Mouse (Mus musculus) forebrain, embryonic 11.5 days (tissue): Measurements from ENCODE around the gene Irak2. TPM values are rescaled to one million over a fixed set of nuclear protein-coding genes. Genes with fewer than 3 reads are reported as not detected.

Experiments used
- ATAC-seq: fragments of 200-750 bp; cut with Nextera tagmentation; replicated peaks from 2 replicates; pipeline ENCODE4 v1.8.0; 2017; ENCODE audit warnings: moderate TSS enrichment; ENCODE audit not compliant: low FRiP score
- DNase-seq: peaks from one replicate; pipeline ENCODE4 v3.0.0-alpha.2; 2017; ENCODE audit warnings: low spot score
- H3K27ac ChIP-seq: fragments of 300-500 bp; sonication (generic); 2 replicates; pipeline ENCODE4 v1.5.1; 2014; ENCODE audit warnings: low read depth, low read length
- H3K27me3 ChIP-seq: fragments of 300-500 bp; sonication (generic); 2 replicates; pipeline ENCODE4 v1.6.1; 2014; ENCODE audit warnings: mild to moderate bottlenecking, low read length, mixed read lengths; ENCODE audit not compliant: control insufficient read depth, insufficient read depth
- H3K36me3 ChIP-seq: fragments of 300-500 bp; sonication (generic); 2 replicates; pipeline ENCODE4 v1.6.1; 2014; ENCODE audit warnings: mild to moderate bottlenecking, low read length, moderate library complexity, mixed read lengths; ENCODE audit not compliant: control insufficient read depth, insufficient read depth
- H3K4me1 ChIP-seq: fragments of 300-500 bp; sonication (generic); replicated peaks from 2 replicates; pipeline ENCODE4 v1.6.1; 2014; ENCODE audit warnings: low read length, mixed read lengths; ENCODE audit not compliant: control insufficient read depth, insufficient read depth
- H3K4me2 ChIP-seq: fragments of 300-500 bp; sonication (generic); 2 replicates; pipeline ENCODE4 v1.6.1; 2014; ENCODE audit warnings: low read depth, mild to moderate bottlenecking, low read length, moderate library complexity, mixed read lengths; ENCODE audit not compliant: severe bottlenecking
- H3K4me3 ChIP-seq: fragments of 300-500 bp; sonication (generic); 2 replicates; pipeline ENCODE4 v1.5.1; 2014; ENCODE audit warnings: low read depth, low read length
- H3K9ac ChIP-seq: fragments of 300-500 bp; sonication (generic); 2 replicates; pipeline ENCODE4 v1.6.1; 2014; ENCODE audit warnings: low read length
- H3K9me3 ChIP-seq: fragments of 300-500 bp; sonication (generic); 2 replicates; pipeline ENCODE4 v1.6.1; 2016; ENCODE audit warnings: low read length, mixed read lengths; ENCODE audit not compliant: control insufficient read depth
- WGBS: fragments of 180-500 bp; shearing (Covaris S2); extraction: QIAGEN DNeasy Blood & Tissue Kit; methylation state at CpG from one replicate; pipeline ENCODE4 v1.1.7; 2014; 5-methylcytosine and 5-hydroxymethylcytosine counted together
- polyA plus RNA-seq: library from polyadenylated mRNA; unstranded; fragments of >200 nt; fragmentation: Nextera tagmentation; extraction: Ambion mirVana; gene quantifications from 2 replicates; pipeline ENCODE4 v1.2.1, GENCODE M21; 2014

Irak2 gene
- polyA plus RNA-seq, 1 experiment from 2014 or later, result 1.6 TPM

- no peak for DNase-seq
- 6% methylated on average over 10 of the region's 10 CpGs for WGBS
- H3K4me1 ChIP-seq, result peaks cover 13% of the 10 kb centered on the region; the same call in 1 of the 2 replicates
- peak overlapping the region; percentile 86 for H3K4me2 ChIP-seq
- H3K36me3 ChIP-seq, result no peaks in the 10 kb centered on the region
- H3K9ac ChIP-seq, result peak overlapping the region; percentile 93
- no peaks in the 10 kb centered on the region for H3K9me3 ChIP-seq
- ATAC-seq, result peak; percentile 28; the same call in 1 of the 2 replicates
- H3K4me3 ChIP-seq, result peak overlapping the region; percentile 94
- no peaks in the 10 kb centered on the region for H3K27me3 ChIP-seq
- H3K27ac ChIP-seq, result peak overlapping the region; percentile 50; the same call in 1 of the 2 replicates
These were observed 33.1 kb upstream of the Irak2 start for GRCm38 (mm10) chr6:113605224-113605545.

DNA sequence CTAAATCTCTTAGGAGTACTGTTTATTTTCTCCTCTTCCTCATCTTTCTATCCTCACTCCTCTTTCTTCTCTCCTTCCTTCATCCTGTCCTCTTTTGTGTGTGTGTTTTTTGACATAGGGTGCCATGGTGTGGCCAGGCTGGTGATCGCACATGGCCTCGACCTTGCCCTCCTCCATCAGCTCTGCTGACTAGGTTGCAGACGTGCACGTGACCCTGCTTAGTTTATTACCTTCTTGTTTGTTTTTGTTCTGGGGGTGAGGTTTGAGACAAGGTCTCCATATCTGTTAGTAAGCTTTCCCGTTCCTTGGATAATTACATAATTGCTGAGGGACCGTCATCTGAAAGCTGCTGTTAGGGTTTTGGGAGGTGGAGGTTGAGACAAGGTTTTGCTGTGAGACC, 29.4 kb upstream of the Irak2 start:
- no peak overlapping the region for H3K4me3 ChIP-seq
- no peaks in the 10 kb centered on the region; the same call in 1 of the 2 replicates for H3K9me3 ChIP-seq
- H3K9ac ChIP-seq, result no peak overlapping the region
- no peak for ATAC-seq
- H3K36me3 ChIP-seq, result peaks cover 3% of the 10 kb centered on the region; the same call in 1 of the 2 replicates
- no peak overlapping the region for H3K27ac ChIP-seq
- peaks cover 8% of the 10 kb centered on the region; the same call in 1 of the 2 replicates for H3K4me1 ChIP-seq
- WGBS, result 85% methylated on average over 6 of the region's 6 CpGs
- DNase-seq, result no peak
- H3K4me2 ChIP-seq, result no peak overlapping the region
- H3K27me3 ChIP-seq, result no peaks in the 10 kb centered on the region

DNA sequence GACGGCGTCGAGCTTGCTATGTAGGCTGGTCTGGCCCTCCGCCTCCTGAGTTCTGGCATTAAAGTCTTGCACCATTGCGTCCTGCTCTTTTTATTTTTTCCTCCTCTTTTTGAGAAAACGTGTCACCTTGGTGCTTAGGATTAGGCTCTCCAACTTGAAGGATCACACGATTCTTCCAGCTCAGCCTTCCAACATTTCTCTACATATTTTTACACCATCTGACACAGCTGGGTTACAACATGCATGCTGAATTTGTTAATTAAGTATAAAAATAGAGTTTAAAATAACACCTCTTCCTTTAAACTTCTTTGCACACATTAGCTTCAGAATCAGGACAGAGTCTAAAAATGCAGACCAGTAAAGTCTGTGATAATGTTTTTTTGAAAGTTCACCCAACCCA, 29.0 kb upstream of the Irak2 start:
- ATAC-seq (no peak), DNase-seq (no peak)
- Histone ChIP-seq H3K4me1 (peaks cover 8% of the 10 kb centered on the region; the same call in 1 of the 2 replicates), H3K9me3 (no peaks in the 10 kb centered on the region; the same call in 1 of the 2 replicates), H3K9ac (no peak overlapping the region), H3K27ac (no peak overlapping the region), H3K36me3 (peaks cover 3% of the 10 kb centered on the region; the same call in 1 of the 2 replicates), H3K4me3 (no peak overlapping the region), H3K4me2 (no peak overlapping the region), H3K27me3 (no peaks in the 10 kb centered on the region)
- WGBS, result 96% methylated on average over 7 of the region's 7 CpGs

- H3K4me2 ChIP-seq, result no peak overlapping the region
- H3K4me3 ChIP-seq, result no peak overlapping the region
- H3K9ac ChIP-seq, result no peak overlapping the region
- ATAC-seq (no peak), DNase-seq (no peak)
- 90% methylated on average over 8 of the region's 8 CpGs for WGBS
- no peaks in the 10 kb centered on the region; the same call in 1 of the 2 replicates for H3K9me3 ChIP-seq
- H3K27ac ChIP-seq, result no peak overlapping the region
- H3K36me3 ChIP-seq, result peaks cover 7% of the 10 kb centered on the region; the same call in 1 of the 2 replicates
- no peaks in the 10 kb centered on the region for H3K27me3 ChIP-seq
- H3K4me1 ChIP-seq, result no peaks in the 10 kb centered on the region
These were observed 25.9 kb upstream of the Irak2 start for GRCm38 (mm10) chr6:113612258-113612969.

DNA sequence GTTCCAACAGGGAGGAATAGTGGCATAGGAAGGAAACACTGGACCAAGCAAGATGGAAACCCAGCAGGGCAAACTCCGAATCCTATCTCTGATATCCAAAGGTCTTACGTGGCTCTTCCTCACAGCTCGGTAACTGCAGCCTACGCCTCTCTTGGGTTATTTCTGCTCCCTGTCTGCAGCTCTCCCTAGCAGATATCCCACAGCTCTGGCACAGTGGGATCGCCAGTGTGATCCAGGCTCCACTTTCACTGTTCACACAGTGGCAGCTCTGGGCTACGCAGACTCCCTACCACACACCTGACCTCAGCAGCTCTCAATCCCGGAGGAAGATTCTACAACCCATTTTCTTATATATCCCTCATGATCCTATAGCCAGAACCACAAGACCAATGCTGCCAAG, 24.1 kb upstream of the Irak2 start:
- WGBS, result 98% methylated on average over 7 of the region's 7 CpGs
- Histone ChIP-seq H3K9ac (no peak overlapping the region), H3K9me3 (no peaks in the 10 kb centered on the region; the same call in 1 of the 2 replicates), H3K4me3 (no peak overlapping the region), H3K27ac (no peak overlapping the region), H3K4me1 (no peaks in the 10 kb centered on the region), H3K4me2 (no peak overlapping the region), H3K36me3 (peaks cover 7% of the 10 kb centered on the region; the same call in 1 of the 2 replicates), H3K27me3 (no peaks in the 10 kb centered on the region)
- DNase-seq (no peak), ATAC-seq (no peak)

DNA sequence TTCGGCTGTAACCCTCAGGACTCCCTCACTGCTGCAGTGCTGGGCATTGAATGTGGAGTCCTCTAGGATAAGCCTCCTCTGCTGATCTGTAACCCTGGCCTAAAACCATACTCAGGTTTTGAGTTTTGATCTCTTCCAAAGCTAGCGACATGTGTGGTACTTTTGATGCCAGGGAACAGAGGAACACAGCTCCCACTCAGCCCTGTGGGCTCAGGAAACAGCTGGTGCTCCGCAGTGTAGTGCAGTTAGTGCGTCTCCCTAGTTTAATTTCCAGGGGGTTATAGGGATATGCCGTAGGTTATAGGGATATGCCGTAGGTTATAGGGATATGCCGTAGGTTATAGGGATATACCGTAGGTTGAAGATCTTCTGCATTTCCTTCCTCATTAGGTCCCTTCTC, 23.3 kb upstream of the Irak2 start:
- Histone ChIP-seq H3K36me3 (peaks cover 7% of the 10 kb centered on the region; the same call in 1 of the 2 replicates), H3K4me2 (no peak overlapping the region)
- WGBS, result 97% methylated on average over 8 of the region's 8 CpGs

GRCm38 (mm10) chr6:113615489-113615888, 22.8 kb upstream of the Irak2 start:
- 95% methylated on average over 4 of the region's 4 CpGs for WGBS
- Histone ChIP-seq H3K4me1 (no peaks in the 10 kb centered on the region), H3K9me3 (no peaks in the 10 kb centered on the region; the same call in 1 of the 2 replicates), H3K9ac (no peak overlapping the region), H3K36me3 (peaks cover 7% of the 10 kb centered on the region; the same call in 1 of the 2 replicates), H3K4me2 (no peak overlapping the region), H3K27ac (no peak overlapping the region), H3K27me3 (no peaks in the 10 kb centered on the region), H3K4me3 (no peak overlapping the region)
- DNase-seq (no peak), ATAC-seq (no peak)

More for the DNA sequence above, 23.3 kb upstream of the Irak2 start:
- Histone ChIP-seq H3K9me3 (no peaks in the 10 kb centered on the region; the same call in 1 of the 2 replicates), H3K27ac (no peak overlapping the region), H3K27me3 (no peaks in the 10 kb centered on the region), H3K9ac (no peak overlapping the region), H3K4me1 (no peaks in the 10 kb centered on the region), H3K4me3 (no peak overlapping the region)
- no peak for ATAC-seq
- no peak for DNase-seq

GRCm38 (mm10) chr6:113623386-113623785, 14.9 kb upstream of the Irak2 start:
- Histone ChIP-seq H3K36me3 (peaks cover 3% of the 10 kb centered on the region; the same call in 1 of the 2 replicates), H3K9ac (no peak overlapping the region), H3K4me1 (peaks cover 9% of the 10 kb centered on the region), H3K9me3 (no peaks in the 10 kb centered on the region), H3K27ac (no peak overlapping the region), H3K4me3 (peak overlapping the region; percentile 73), H3K27me3 (no peaks in the 10 kb centered on the region), H3K4me2 (no peak overlapping the region; the same call in 1 of the 2 replicates)
- ATAC-seq, result peak; percentile 10; the same call in 1 of the 2 replicates
- 69% methylated on average over 5 of the region's 5 CpGs for WGBS
- no peak for DNase-seq
